Mouse (Mus musculus) cerebellum, adult 2 months (tissue): Measurements from ENCODE around the gene 9230102O04Rik.

ENCODE experiments used
- CTCF ChIP-seq: fragments of 200-500 bp; IDR thresholded peaks from 2 replicates; pipeline ENCODE4 v1.5.1; 2011; ENCODE audit warnings: low read depth, mild to moderate bottlenecking, control low read depth, low read length, moderate library complexity, borderline replicate concordance; ENCODE audit not compliant: insufficient read depth
- POLR2A ChIP-seq: fragments of 200-500 bp; IDR thresholded peaks from 2 replicates; pipeline ENCODE4 v1.6.1; 2011; ENCODE audit warnings: low read length, control low read depth, borderline replicate concordance; ENCODE audit not compliant: insufficient read depth

- TF ChIP-seq CTCF (no peak), POLR2A (no peak)
These were observed 14.7 kb upstream of the 9230102O04Rik start for GRCm38 (mm10) chr2:9903854-9904560.
